Mouse (Mus musculus) macrophage (primary cell): ENCODE measurements at regions not wholly inside any gene's neighbourhood (a gene's known extent, or its start where the extent isn't known, plus 50 kb on each side); places are given as distances from the start of the nearest gene placed in this dataset.

Source experiments
- H3K27ac ChIP-seq: fragments of 350-480 bp; formaldehyde crosslinking; 2 replicates; pipeline ENCODE4 v1.9.0; 2021
- H3K36me3 ChIP-seq: fragments of 350-480 bp; formaldehyde crosslinking; 2 replicates; pipeline ENCODE4 v1.9.0; 2021; ENCODE audit errors: inconsistent target
- H3K4me3 ChIP-seq: fragments of 350-480 bp; formaldehyde crosslinking; 2 replicates; pipeline ENCODE4 v1.9.0; 2021; ENCODE audit errors: inconsistent target
- H3K79me2 ChIP-seq: fragments of 350-480 bp; formaldehyde crosslinking; 2 replicates; pipeline ENCODE4 v1.9.0; 2021; ENCODE audit errors: inconsistent target
- WGBS: methylation state at CpG from one replicate; pipeline ENCODE4 v1.1.7; 2026; ENCODE audit warnings: inconsistent platforms; ENCODE audit not compliant: missing documents; 5-methylcytosine and 5-hydroxymethylcytosine counted together

- Histone ChIP-seq H3K27ac (no peak overlapping the region), H3K4me3 (no peak overlapping the region), H3K79me2 (no peaks in the 10 kb centered on the region), H3K36me3 (no peaks in the 10 kb centered on the region)
- WGBS: 22% methylated on average over 28 of the region's 28 CpGs
Measured at GRCm38 (mm10) chr13:110557930-110558727, 163.3 kb downstream of the Plk2 start.

GRCm38 (mm10) chr13:110560566-110560965, 165.7 kb downstream of the Plk2 start:
- Histone ChIP-seq H3K4me3 (no peak overlapping the region), H3K27ac (peak overlapping the region; percentile 41), H3K36me3 (no peaks in the 10 kb centered on the region), H3K79me2 (no peaks in the 10 kb centered on the region)
- 9% methylated on average over 13 of the region's 13 CpGs for WGBS

GRCm38 (mm10) chr13:110562499-110562898, 167.7 kb downstream of the Plk2 start:
- 37% methylated on average over 3 of the region's 3 CpGs for WGBS
- H3K27ac ChIP-seq: no peak overlapping the region
- H3K4me3 ChIP-seq: no peak overlapping the region
- H3K36me3 ChIP-seq: no peaks in the 10 kb centered on the region
- no peaks in the 10 kb centered on the region for H3K79me2 ChIP-seq

- Histone ChIP-seq H3K36me3 (no peaks in the 10 kb centered on the region), H3K27ac (no peak overlapping the region), H3K4me3 (no peak overlapping the region), H3K79me2 (no peaks in the 10 kb centered on the region)
- 76% methylated on average over 5 of the region's 5 CpGs for WGBS
Measured at GRCm38 (mm10) chr13:110562902-110563301, 168.1 kb downstream of the Plk2 start.

DNA sequence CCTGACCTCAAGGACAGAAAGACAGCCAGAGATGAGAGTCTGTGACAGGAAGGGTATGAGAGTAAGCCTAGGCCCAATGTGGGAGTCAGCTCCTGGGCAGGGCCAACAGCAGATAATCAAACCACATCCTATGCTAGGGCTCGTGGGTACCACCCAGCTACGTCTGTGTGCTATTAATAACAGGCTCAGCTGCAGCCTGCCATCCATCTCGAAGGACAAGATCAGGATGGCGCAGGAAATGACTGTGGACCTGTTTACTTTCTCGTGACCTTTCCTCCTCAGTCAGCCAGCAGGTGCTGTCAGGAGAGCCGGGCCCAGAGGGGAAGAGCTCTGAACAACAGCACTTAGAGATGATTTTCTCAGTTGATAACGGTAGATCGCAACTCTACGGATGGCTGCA, 169.1 kb downstream of the Plk2 start:
- H3K4me3 ChIP-seq: no peak overlapping the region
- H3K79me2 ChIP-seq: no peaks in the 10 kb centered on the region
- no peaks in the 10 kb centered on the region for H3K36me3 ChIP-seq
- WGBS: 60% methylated on average over 9 of the region's 9 CpGs
- no peak overlapping the region for H3K27ac ChIP-seq

- Histone ChIP-seq H3K79me2 (no peaks in the 10 kb centered on the region), H3K4me3 (no peak overlapping the region), H3K36me3 (no peaks in the 10 kb centered on the region), H3K27ac (peak overlapping the region; percentile 81)
- 42% methylated on average over 8 of the region's 8 CpGs for WGBS
Measured at GRCm38 (mm10) chr13:110568482-110569179, 173.8 kb downstream of the Plk2 start.

- Histone ChIP-seq H3K4me3 (no peak overlapping the region), H3K27ac (peak overlapping the region; percentile 81), H3K79me2 (no peaks in the 10 kb centered on the region), H3K36me3 (no peaks in the 10 kb centered on the region)
- 71% methylated on average over 2 of the region's 2 CpGs for WGBS
Measured at GRCm38 (mm10) chr13:110569180-110569512, 174.3 kb downstream of the Plk2 start.

- Histone ChIP-seq H3K79me2 (no peaks in the 10 kb centered on the region), H3K36me3 (no peaks in the 10 kb centered on the region), H3K27ac (no peak overlapping the region), H3K4me3 (no peak overlapping the region)
Measured at GRCm38 (mm10) chr13:110570386-110570785, 175.5 kb downstream of the Plk2 start.

DNA sequence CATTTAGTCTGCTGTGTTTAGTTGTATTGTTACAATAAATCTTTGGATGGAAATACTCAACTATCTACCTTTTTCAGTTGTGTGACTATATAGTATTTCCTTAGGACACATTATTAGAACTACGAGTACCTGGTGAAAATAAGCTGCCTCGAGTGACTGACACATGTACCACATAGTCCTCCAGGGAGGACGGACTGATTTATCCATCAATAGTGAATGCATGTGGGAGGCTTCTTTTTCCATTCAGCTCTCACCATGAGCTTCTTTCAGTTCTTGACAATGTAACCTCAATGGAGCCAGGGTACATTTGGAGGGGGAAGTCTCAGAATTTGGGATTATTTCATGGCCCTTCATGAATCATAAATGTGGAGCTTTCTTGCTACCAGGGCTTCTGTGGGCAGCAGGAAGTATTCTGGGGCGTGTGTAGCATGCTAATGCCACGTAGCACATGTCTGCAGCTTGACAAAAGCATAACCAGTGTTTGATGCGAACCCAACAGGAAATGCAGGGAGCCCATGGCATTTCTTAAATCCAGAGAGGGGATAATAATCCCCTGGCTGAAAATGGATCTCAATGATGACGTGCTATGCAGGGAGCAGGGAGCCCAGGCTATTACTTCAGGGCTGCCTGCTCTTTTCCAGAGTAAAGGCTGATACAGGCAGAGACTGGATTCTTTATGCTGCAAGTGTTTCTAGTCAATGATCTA, 178.7 kb downstream of the Plk2 start:
- no peaks in the 10 kb centered on the region for H3K79me2 ChIP-seq
- H3K36me3 ChIP-seq: no peaks in the 10 kb centered on the region
- 85% methylated on average over 7 of the region's 7 CpGs for WGBS
- H3K4me3 ChIP-seq: no peak overlapping the region
- no peak overlapping the region for H3K27ac ChIP-seq

DNA sequence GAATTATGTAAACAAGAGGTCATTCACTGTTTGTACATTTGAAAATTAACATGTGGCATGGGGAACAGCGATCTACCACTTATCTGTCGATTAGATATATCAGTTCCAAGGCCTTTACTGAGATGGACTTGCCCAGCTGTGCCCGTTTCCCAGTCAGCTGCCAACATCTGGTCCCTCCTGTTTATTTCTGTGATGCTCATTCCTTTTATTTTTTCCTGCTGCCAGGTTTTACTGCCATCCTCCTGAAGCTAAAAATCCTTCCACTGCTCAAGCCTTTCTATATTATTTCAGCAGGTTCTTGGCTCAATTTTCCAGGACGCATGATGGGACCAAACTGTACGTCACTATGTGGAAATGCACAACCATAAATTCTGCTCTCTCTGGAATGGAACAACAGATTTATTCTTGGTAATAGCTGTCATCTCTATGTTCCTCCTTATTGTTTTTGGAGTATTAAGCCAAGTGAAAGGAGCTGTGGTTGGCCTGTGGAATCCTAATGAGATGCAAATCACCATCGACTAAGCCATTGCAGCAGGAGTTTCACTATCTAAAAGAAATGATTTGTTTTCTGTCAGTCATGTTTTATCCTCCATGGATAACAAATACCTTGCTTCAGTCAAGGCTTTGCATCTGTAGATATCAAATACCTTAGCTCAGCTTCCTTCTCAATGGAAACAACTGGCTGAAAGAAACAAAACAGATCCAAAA, 180.1 kb downstream of the Plk2 start:
- H3K36me3 ChIP-seq: no peaks in the 10 kb centered on the region
- H3K79me2 ChIP-seq: no peaks in the 10 kb centered on the region
- WGBS: 93% methylated on average over 6 of the region's 6 CpGs
- H3K4me3 ChIP-seq: no peak overlapping the region
- no peak overlapping the region for H3K27ac ChIP-seq

GRCm38 (mm10) chr13:110578159-110578558, 183.3 kb downstream of the Plk2 start:
- H3K4me3 ChIP-seq: no peak overlapping the region
- 71% methylated on average over 7 of the region's 7 CpGs for WGBS
- H3K79me2 ChIP-seq: no peaks in the 10 kb centered on the region
- H3K27ac ChIP-seq: no peak overlapping the region
- no peaks in the 10 kb centered on the region for H3K36me3 ChIP-seq

GRCm38 (mm10) chr13:110580166-110580565, 185.3 kb downstream of the Plk2 start:
- Histone ChIP-seq H3K36me3 (no peaks in the 10 kb centered on the region), H3K4me3 (no peak overlapping the region), H3K79me2 (no peaks in the 10 kb centered on the region), H3K27ac (no peak overlapping the region)
- WGBS: 93% methylated on average over 4 of the region's 4 CpGs

- WGBS: 88% methylated on average over 4 of the region's 5 CpGs
- Histone ChIP-seq H3K27ac (no peak overlapping the region), H3K36me3 (no peaks in the 10 kb centered on the region), H3K4me3 (no peak overlapping the region), H3K79me2 (no peaks in the 10 kb centered on the region)
Measured at GRCm38 (mm10) chr13:110580570-110580969, 185.7 kb downstream of the Plk2 start.

DNA sequence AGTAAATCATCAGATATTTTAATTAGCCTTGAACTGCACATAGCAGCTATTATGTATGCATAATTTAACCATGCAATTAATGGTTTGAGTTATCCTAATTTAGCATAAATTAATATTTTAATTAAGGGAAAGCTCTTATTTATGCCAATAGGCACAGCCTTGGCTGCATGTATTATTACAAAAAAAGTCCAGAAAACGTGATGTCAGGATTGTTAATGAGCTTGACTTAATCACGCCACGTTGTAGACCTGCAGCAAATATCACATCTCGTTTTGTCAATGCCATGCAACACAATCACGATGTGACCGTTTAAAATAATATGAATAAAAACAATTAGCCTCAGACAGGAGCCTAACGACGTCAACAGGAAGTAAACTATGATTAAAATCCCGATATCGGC, 189.9 kb downstream of the Plk2 start:
- H3K79me2 ChIP-seq: no peaks in the 10 kb centered on the region
- WGBS: 92% methylated on average over 10 of the region's 10 CpGs
- H3K4me3 ChIP-seq: no peak overlapping the region
- no peaks in the 10 kb centered on the region for H3K36me3 ChIP-seq
- no peak overlapping the region for H3K27ac ChIP-seq

GRCm38 (mm10) chr13:110594630-110595029, 199.8 kb downstream of the Plk2 start:
- Histone ChIP-seq H3K27ac (no peak overlapping the region), H3K4me3 (no peak overlapping the region), H3K36me3 (no peaks in the 10 kb centered on the region), H3K79me2 (no peaks in the 10 kb centered on the region)
- 94% methylated on average over 3 of the region's 3 CpGs for WGBS
